Mouse (Mus musculus) MEL (cell line): ENCODE measurements around the gene Parva.

ENCODE experiments used
- EP300 ChIP-seq, 2 experiments: IDR thresholded peaks; 2 replicates each; pipeline ENCODE4 v1.6.1; 2011; ENCODE audit warnings: improper control_type of control experiment in 2 of 2, low read length in 2 of 2, low read depth in 1 of 2, mild to moderate bottlenecking in 1 of 2
- POLR2A ChIP-seq, 2 experiments: IDR thresholded peaks; 2 replicates each; pipeline ENCODE4 v1.6.1; 2011 to 2012; ENCODE audit warnings: low read length in 2 of 2, mild to moderate bottlenecking in 2 of 2, control low read depth in 1 of 2, improper control_type of control experiment in 1 of 2, low read depth in 1 of 2, moderate library complexity in 1 of 2; ENCODE audit not compliant: control insufficient read depth in 1 of 2, insufficient read depth in 1 of 2, poor library complexity in 1 of 2
- ZNF384 ChIP-seq: IDR thresholded peaks from 2 replicates; pipeline ENCODE4 v1.6.1; 2012; ENCODE audit warnings: low read depth, mild to moderate bottlenecking, inconsistent platforms, low read length, improper control_type of control experiment

- no peak for TF ChIP-seq EP300 (IDR thresholded peaks at IDR 0.05; ENCODE audit: low read depth in 1 of 2, low read length in 2 of 2)
- TF ChIP-seq ZNF384: no peak
- no peak for TF ChIP-seq POLR2A (IDR thresholded peaks at IDR 0.05; ENCODE audit: control insufficient read depth in 1 of 2, insufficient read depth in 1 of 2, low read depth in 1 of 2, low read length in 2 of 2, poor library complexity in 1 of 2)
Measured at GRCm38 (mm10) chr7:112386521-112386920, 40.8 kb upstream of the Parva start.
